ENCODE assay signal across 17 mouse cellular contexts in the genomic region with DNA sequence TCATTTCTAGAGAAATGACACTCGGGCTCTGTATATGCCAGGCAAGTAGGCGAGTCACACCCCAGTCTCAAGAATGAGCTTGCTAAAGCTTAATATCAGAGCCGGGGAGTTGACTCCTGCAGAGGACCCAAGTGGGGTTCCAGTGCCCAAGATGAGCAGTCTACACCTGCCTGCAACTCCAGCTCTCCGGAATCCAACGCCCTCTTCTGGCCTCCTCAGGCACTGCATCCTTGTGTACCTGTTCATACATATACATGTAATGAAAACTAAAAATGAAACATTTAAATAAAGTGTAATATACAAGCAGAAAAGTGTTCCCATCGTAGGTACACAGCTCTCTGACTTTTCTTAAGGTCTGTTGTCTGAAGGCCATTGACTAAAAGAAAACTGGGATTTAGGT.
DNase-seq lines count a peak whose midpoint lies in the region; ATAC-seq and TF ChIP-seq lines count a peak whose summit lies in the region.
"Had no signal": no experiment of that assay in that cellular context is flagged by ENCODE, and none has a peak within 500 bp of the region (broad histone marks: within the 10 kb centered on the region; RNA-seq: fewer than 3 reads in every experiment).

No protein-coding gene starts in this region.

- H3K27me3 ChIP-seq in liver, embryonic 14.5 days (ENCODE audit: control insufficient read depth, insufficient read depth, low read length): no peaks in the 10 kb centered on the region
- peaks cover 21% of the 10 kb centered on the region for H3K27me3 ChIP-seq in CH12.LX (replicated peaks)
- H3K27me3 ChIP-seq: embryonic facial prominence, embryonic 12.5 days; stomach, embryonic 15.5 days had no signal

- no peak for TF ChIP-seq RAD21 in CH12.LX (IDR thresholded peaks at IDR 0.05; ENCODE audit: low read depth, low read length)

- H3K36me3 ChIP-seq in liver, embryonic 14.5 days (replicated peaks; ENCODE audit: control insufficient read depth, insufficient read depth, low read depth): no peaks in the 10 kb centered on the region
- no peaks in the 10 kb centered on the region for H3K36me3 ChIP-seq in CH12.LX (replicated peaks in 1 of 2; ENCODE audit: control insufficient read depth in 1 of 2, insufficient read depth in 1 of 2, low read length in 1 of 2)
- H3K36me3 ChIP-seq: embryonic facial prominence, embryonic 12.5 days; heart, embryonic 10.5 days; stomach, embryonic 15.5 days had no signal

- no peak for TF ChIP-seq EP300 in liver, embryonic 14.5 days (IDR thresholded peaks at IDR 0.05; ENCODE audit: low read depth)
- no peak for TF ChIP-seq EP300 in CH12.LX (IDR thresholded peaks at IDR 0.05; ENCODE audit: low read length)

- DNase-seq in cerebellum, postnatal 10 days: peak; percentile 23 to 36
- DNase-seq in cerebellum, adult 8-10 months: no peak
- no peak for DNase-seq in liver, embryonic 14.5 days (ENCODE audit: low read depth in 3 of 3, low spot score in 3 of 3)
- DNase-seq in liver: no peak
- DNase-seq in CH12.LX (ENCODE audit: extremely low read depth): no peak
- no peak for DNase-seq in B cell, adult 2 months
- DNase-seq in cerebellum, postnatal 36 days: no peak
- DNase-seq: adrenal gland, postnatal 36 days; heart, postnatal 4 days; kidney, adult 11 months; left cerebral cortex, postnatal 4 days; liver, postnatal 0 days; right cerebral cortex, postnatal 4 days had no signal

- TF ChIP-seq POLR2A in CH12.LX (IDR thresholded peaks at IDR 0.05; ENCODE audit: low read depth, low read length): no peak
- no peak for TF ChIP-seq POLR2A in bone marrow, adult 2 months (IDR thresholded peaks at IDR 0.05; ENCODE audit: borderline replicate concordance, control insufficient read depth, low read depth, low read length)

- ATAC-seq in liver, embryonic 14.5 days (ENCODE audit: insufficient read depth): no peak
- ATAC-seq: liver, postnatal 0 days had no signal

- H3K9ac ChIP-seq in liver, embryonic 14.5 days (replicated peaks): no peak overlapping the region
- H3K9ac ChIP-seq in CH12.LX (ENCODE audit: insufficient read depth, low read depth): no peak overlapping the region
- H3K9ac ChIP-seq: embryonic facial prominence, embryonic 12.5 days; liver, postnatal 0 days; stomach, embryonic 15.5 days had no signal

- H3K79me2 ChIP-seq in CH12.LX (replicated peaks; ENCODE audit: control insufficient read depth, extremely low read depth, insufficient read depth, poor library complexity, severe bottlenecking): no peaks in the 10 kb centered on the region

- H3K4me3 ChIP-seq in liver, embryonic 14.5 days (ENCODE audit: insufficient read depth in 1 of 2, low read depth in 2 of 2, low read length in 2 of 2): no peak overlapping the region
- H3K4me3 ChIP-seq in CH12.LX (replicated peaks in 1 of 3; ENCODE audit: low read depth in 2 of 3, low read length in 2 of 3, poor library complexity in 1 of 3): no peak overlapping the region
- no peak overlapping the region for H3K4me3 ChIP-seq in bone marrow, adult 2 months (replicated peaks; ENCODE audit: control insufficient read depth, low read depth, low read length)
- H3K4me3 ChIP-seq: embryonic facial prominence, embryonic 12.5 days; heart, embryonic 10.5 days; stomach, embryonic 15.5 days had no signal

- H3K4me1 ChIP-seq in liver, embryonic 14.5 days (replicated peaks; ENCODE audit: control insufficient read depth in 2 of 2, insufficient read depth in 2 of 2, low read length in 1 of 2): no peaks in the 10 kb centered on the region
- no peaks in the 10 kb centered on the region for H3K4me1 ChIP-seq in CH12.LX (ENCODE audit: control insufficient read depth in 1 of 2, insufficient read depth in 2 of 2)
- H3K4me1 ChIP-seq in bone marrow, adult 2 months (ENCODE audit: control insufficient read depth, insufficient read depth, low read length): peaks cover 4% of the 10 kb centered on the region; the same call in 1 of the 2 replicates
- H3K4me1 ChIP-seq: stomach, embryonic 15.5 days had no signal

- no peak overlapping the region for H3K27ac ChIP-seq in liver, embryonic 14.5 days
- no peak overlapping the region for H3K27ac ChIP-seq in CH12.LX (ENCODE audit: insufficient read depth, low read depth)
- H3K27ac ChIP-seq in bone marrow, adult 2 months (ENCODE audit: control insufficient read depth, insufficient read depth, low read depth, low read length, poor library complexity): no peak overlapping the region
- H3K27ac ChIP-seq: embryonic facial prominence, embryonic 12.5 days; heart, embryonic 10.5 days; stomach, embryonic 15.5 days had no signal

- H3K4me2 ChIP-seq in liver, embryonic 14.5 days (ENCODE audit: low read depth): no peak overlapping the region
- H3K4me2 ChIP-seq in CH12.LX (ENCODE audit: insufficient read depth, low read depth, poor library complexity, severe bottlenecking): no peak overlapping the region
- H3K4me2 ChIP-seq: embryonic facial prominence, embryonic 12.5 days; stomach, embryonic 15.5 days had no signal

- in situ Hi-C loops in CH12.LX (cut with MboI; ENCODE audit: low pct_ligation_motif_present, low pct_unique_long_range_greater_than_20kb, low sequenced_read_pairs): no loop called here

- WGBS in liver, embryonic 14.5 days (ENCODE audit: insufficient replicate concordance): 50% methylated on average over 6 of the region's 6 CpGs
- 57% methylated on average over 6 of the region's 6 CpGs for WGBS in bone marrow, adult 2 months

- H3K9me3 ChIP-seq in liver, embryonic 14.5 days (ENCODE audit: control insufficient read depth, low read length): no peaks in the 10 kb centered on the region
- H3K9me3 ChIP-seq in CH12.LX (replicated peaks; ENCODE audit: low read length): peaks cover 3% of the 10 kb centered on the region
- H3K9me3 ChIP-seq: embryonic facial prominence, embryonic 12.5 days; heart, embryonic 10.5 days; stomach, embryonic 15.5 days had no signal

- dilution Hi-C loops in CH12.LX (cut with MboI; ENCODE audit: extremely low pct_ligation_motif_present, extremely low pct_unique_long_range_greater_than_20kb, low sequenced_read_pairs): no loop called here

- TF ChIP-seq CTCF in liver, embryonic 14.5 days (IDR thresholded peaks at IDR 0.05; ENCODE audit: low read depth): peak; percentile 51
- peak; percentile 33 to 37; a peak in 3 of 4 replicates for TF ChIP-seq CTCF in CH12.LX (conservative IDR thresholded peaks at IDR 0.05 in 1 of 2, IDR thresholded peaks at IDR 0.05 in 1 of 2; ENCODE audit: low read depth in 2 of 2, low read length in 2 of 2)
- peak; percentile 13; the same call in 1 of the 2 replicates for TF ChIP-seq CTCF in bone marrow, adult 2 months (IDR thresholded peaks at IDR 0.05; ENCODE audit: control insufficient read depth, insufficient read depth, low read length)

TF ChIP-seq in CH12.LX, 34 proteins besides CTCF, POLR2A, EP300 and RAD21:
- no peak for TF ChIP-seq ELF1 (IDR thresholded peaks at IDR 0.05; ENCODE audit: low read depth, low read length)
- no peak for TF ChIP-seq MEF2A (IDR thresholded peaks at IDR 0.05; ENCODE audit: borderline replicate concordance, low read depth, low read length)
- TF ChIP-seq UBTF (IDR thresholded peaks at IDR 0.05; ENCODE audit: low read depth, low read length): no peak

Comparison
In these comparisons a context has a peak if more than half of its experiments do, and no peak if none do; other contexts are left out.
1. DNase-seq: peak in cerebellum, postnatal 10 days (2 of 2); none in cerebellum, adult 8-10 months (single experiment), liver, embryonic 14.5 days (0 of 3), liver (single experiment), CH12.LX (single experiment), B cell, adult 2 months (0 of 2) and cerebellum, postnatal 36 days (0 of 2).
2. Peak in every context shown above with its lines, with median percentiles within 50 percentile points of each other: CTCF ChIP-seq.